Mouse (Mus musculus) liver, embryonic 14.5 days (tissue): ENCODE results near the gene Gng7.

Experiments used
- CTCF ChIP-seq: IDR thresholded peaks from 2 replicates; pipeline ENCODE4 v1.5.1; 2016; ENCODE audit warnings: antibody characterized with exemption, low read depth, control low read depth
- EP300 ChIP-seq: IDR thresholded peaks from 2 replicates; pipeline ENCODE4 v1.6.1; 2016; ENCODE audit warnings: antibody characterized with exemption, low read depth

DNA sequence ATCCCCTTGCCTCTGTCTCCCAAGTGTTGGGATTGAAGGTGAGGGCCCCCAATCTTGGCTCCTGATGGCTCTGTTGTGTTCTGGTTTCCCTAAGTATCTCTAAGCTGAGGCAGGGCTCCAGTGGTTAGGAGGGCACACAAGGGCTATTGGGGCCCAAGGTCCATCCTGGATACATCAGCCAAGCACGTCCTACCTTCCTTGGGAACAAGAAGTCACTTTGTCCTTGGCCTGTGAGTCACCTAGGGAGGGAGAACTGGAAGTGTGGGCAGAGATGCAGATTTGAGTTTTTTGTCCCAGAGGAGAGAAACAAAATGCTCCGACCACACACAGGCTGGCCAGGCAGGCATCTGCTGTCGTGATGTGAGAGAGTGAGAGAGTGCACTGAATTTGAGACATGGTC, 65.7 kb downstream of the Gng7 start:
- no peak for TF ChIP-seq CTCF
- TF ChIP-seq EP300 = no peak
